Comparison of ENCODE assay signal across 14 mouse cellular contexts in genomic region chr8:126742081-126742480, GRCm38 (mm10).
"Had no signal": no experiment of that assay in that cellular context is flagged by ENCODE, and none has a peak within 500 bp of the region (broad histone marks: within the 10 kb centered on the region; RNA-seq: fewer than 3 reads in every experiment).

No protein-coding gene starts in this region.

- H3K4me2 ChIP-seq: neural tube, embryonic 13.5 days; neural tube, embryonic 15.5 days; stomach, embryonic 15.5 days had no signal

- H3K9ac ChIP-seq: neural tube, embryonic 13.5 days; neural tube, embryonic 15.5 days; stomach, embryonic 15.5 days had no signal

- H3K27me3 ChIP-seq: neural tube, embryonic 13.5 days; neural tube, embryonic 15.5 days; stomach, embryonic 15.5 days had no signal

- H3K27ac ChIP-seq: neural tube, embryonic 13.5 days; neural tube, embryonic 15.5 days; stomach, embryonic 15.5 days had no signal

- H3K36me3 ChIP-seq: neural tube, embryonic 13.5 days; neural tube, embryonic 15.5 days; stomach, embryonic 15.5 days had no signal

- DNase-seq: right cerebral cortex, adult 18-20 months; right cerebral cortex, postnatal 14 days; right cerebral cortex, postnatal 25 days; right cerebral cortex, postnatal 4 days; spleen, adult 18-20 months; thymus, adult 18-20 months; thymus, adult 2 months; thymus, postnatal 14 days; thymus, postnatal 25 days; thymus, postnatal 36 days; thymus, postnatal 4 days had no signal

- H3K9me3 ChIP-seq: neural tube, embryonic 13.5 days; neural tube, embryonic 15.5 days; stomach, embryonic 15.5 days had no signal

- H3K4me3 ChIP-seq: neural tube, embryonic 13.5 days; neural tube, embryonic 15.5 days; stomach, embryonic 15.5 days had no signal
